Mouse (Mus musculus): ENCODE data around the gene Socs1. TPM values are rescaled to one million over a fixed set of nuclear protein-coding genes. Genes with fewer than 3 reads are reported as not detected.

Socs1 gene
- polyA plus RNA-seq, 1 experiment from 2014 or later: 3.4 TPM

GRCm38 (mm10) chr16:10738866-10739265 is 46.5 kb downstream of the Socs1 start:
- H3K27me3 ChIP-seq (ENCODE audit: insufficient read depth, poor library complexity, severe bottlenecking): no peaks in the 10 kb centered on the region
- H3K36me3 ChIP-seq: no peaks in the 10 kb centered on the region
- H3K4me3 ChIP-seq: no peak overlapping the region
- H3K27ac ChIP-seq: no peak overlapping the region
- DNase-seq (ENCODE audit: low spot score): no peak
- no peaks in the 10 kb centered on the region for H3K9me3 ChIP-seq
- peaks cover 33% of the 10 kb centered on the region for H3K4me1 ChIP-seq (replicated peaks)
- WGBS: 89% methylated on average over 3 of the region's 3 CpGs

- no peak for DNase-seq (ENCODE audit: low spot score)
- 58% methylated on average over 2 of the region's 2 CpGs for WGBS
- Histone ChIP-seq H3K36me3 (no peaks in the 10 kb centered on the region), H3K27me3 (ENCODE audit: insufficient read depth, poor library complexity, severe bottlenecking) (no peaks in the 10 kb centered on the region), H3K27ac (peak overlapping the region; percentile 66), H3K9me3 (no peaks in the 10 kb centered on the region), H3K4me3 (no peak overlapping the region), H3K4me1 (replicated peaks) (peaks cover 26% of the 10 kb centered on the region)
Observed at GRCm38 (mm10) chr16:10737571-10737970, 47.8 kb downstream of the Socs1 start.

GRCm38 (mm10) chr16:10736364-10736763 is 49.0 kb downstream of the Socs1 start:
- no peaks in the 10 kb centered on the region for H3K36me3 ChIP-seq
- H3K27ac ChIP-seq: 0 out of 2 replicates have a peak overlapping the region, but pooled peaks have one; percentile 35
- no peaks in the 10 kb centered on the region for H3K27me3 ChIP-seq (ENCODE audit: insufficient read depth, poor library complexity, severe bottlenecking)
- no peaks in the 10 kb centered on the region for H3K9me3 ChIP-seq
- DNase-seq (ENCODE audit: low spot score): no peak
- H3K4me3 ChIP-seq: no peak overlapping the region
- H3K4me1 ChIP-seq (replicated peaks): peaks cover 26% of the 10 kb centered on the region
- WGBS: 79% methylated on average over 10 of the region's 10 CpGs

- H3K36me3 ChIP-seq: no peaks in the 10 kb centered on the region
- no peak overlapping the region for H3K4me3 ChIP-seq
- DNase-seq (ENCODE audit: low spot score): no peak
- no peak overlapping the region for H3K27ac ChIP-seq
- 93% methylated on average over 2 of the region's 2 CpGs for WGBS
- no peaks in the 10 kb centered on the region for H3K9me3 ChIP-seq
- H3K4me1 ChIP-seq (replicated peaks): peaks cover 26% of the 10 kb centered on the region
- no peaks in the 10 kb centered on the region for H3K27me3 ChIP-seq (ENCODE audit: insufficient read depth, poor library complexity, severe bottlenecking)
Observed at GRCm38 (mm10) chr16:10735781-10736180, 49.6 kb downstream of the Socs1 start.

GRCm38 (mm10) chr16:10732421-10732820 is 52.9 kb downstream of the Socs1 start:
- no peaks in the 10 kb centered on the region for H3K36me3 ChIP-seq
- H3K9me3 ChIP-seq: no peaks in the 10 kb centered on the region
- no peak for DNase-seq (ENCODE audit: low spot score)
- no peak overlapping the region for H3K4me3 ChIP-seq
- no peak overlapping the region for H3K27ac ChIP-seq
- H3K4me1 ChIP-seq (replicated peaks): peaks cover 22% of the 10 kb centered on the region
- WGBS: 94% methylated on average over 5 of the region's 5 CpGs
- no peaks in the 10 kb centered on the region for H3K27me3 ChIP-seq (ENCODE audit: insufficient read depth, poor library complexity, severe bottlenecking)

Other genes with a start within 250 kb of the Socs1 start
- gene Dexi, start 242.5 kb downstream of the Socs1 start, polyA plus RNA-seq (2016; fragmentation: Nextera tagmentation; extraction: Ambion mirVana): 14.9 and 22.1 TPM in 2 replicates
- gene Clec16a, start 240.2 kb downstream of the Socs1 start, polyA plus RNA-seq (2016; fragmentation: Nextera tagmentation; extraction: Ambion mirVana): 34.5 and 35.0 TPM in 2 replicates
- gene Tnp2, start 3.1 kb upstream of the Socs1 start, polyA plus RNA-seq (2016; fragmentation: Nextera tagmentation; extraction: Ambion mirVana): not detected in 2 replicates
- gene Prm3, start 5.4 kb upstream of the Socs1 start, polyA plus RNA-seq (2016; fragmentation: Nextera tagmentation; extraction: Ambion mirVana): not detected in 2 replicates
- gene Prm2, start 10.6 kb upstream of the Socs1 start, polyA plus RNA-seq (2016; fragmentation: Nextera tagmentation; extraction: Ambion mirVana): not detected in 2 replicates
- not detected in 2 replicates for gene Prm1, start 20.3 kb upstream of the Socs1 start, polyA plus RNA-seq (2016; fragmentation: Nextera tagmentation; extraction: Ambion mirVana)
- not detected in 2 replicates for gene Gm11172, start 27.4 kb upstream of the Socs1 start, polyA plus RNA-seq (2016; fragmentation: Nextera tagmentation; extraction: Ambion mirVana)
- 2.5 and 4.7 TPM in 2 replicates for gene Rmi2, start 49.5 kb upstream of the Socs1 start, polyA plus RNA-seq (2016; fragmentation: Nextera tagmentation; extraction: Ambion mirVana)

All from hindbrain, embryonic 10.5 days (tissue).